Mouse (Mus musculus) liver, adult 2 months (tissue): ENCODE data around the gene Ndufs7.

Experiments
- CTCF ChIP-seq: fragments of 200-500 bp; IDR thresholded peaks from 2 replicates; pipeline ENCODE4 v1.5.1; 2011; ENCODE audit warnings: low read depth, low read length, control low read depth
- POLR2A ChIP-seq: fragments of 200-500 bp; IDR thresholded peaks from 2 replicates; pipeline ENCODE4 v1.6.1; 2011; ENCODE audit warnings: low read length, control low read depth; ENCODE audit not compliant: insufficient read depth; ENCODE audit errors: extremely low read depth

- no peak for TF ChIP-seq POLR2A
- no peak for TF ChIP-seq CTCF
Measured at GRCm38 (mm10) chr10:80281921-80282371, 33.0 kb downstream of the Ndufs7 start.
